Mouse (Mus musculus): Measurements from ENCODE around the gene Donson.

Donson gene

DNA sequence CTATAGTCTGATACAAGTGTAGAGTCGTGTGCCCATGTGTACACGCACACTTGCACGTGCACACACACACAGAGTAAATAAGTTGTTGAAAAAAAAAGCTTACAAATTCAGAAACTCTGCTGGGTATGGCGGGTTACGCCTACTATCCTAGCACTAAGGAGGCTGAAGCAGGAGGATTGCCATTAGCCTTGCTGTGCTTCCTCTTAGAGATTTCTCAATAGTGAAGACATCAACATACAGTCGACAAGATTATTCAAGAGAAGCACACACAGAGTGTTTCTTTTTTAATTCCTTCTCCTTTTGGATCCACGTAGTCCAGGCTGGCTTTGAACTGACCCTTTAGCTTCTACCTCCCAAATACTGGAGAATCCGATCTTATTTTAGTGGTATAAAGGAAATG, 48.4 kb downstream of the Donson start:
- DNase-seq (ENCODE audit: low read depth), result no peak

DNA sequence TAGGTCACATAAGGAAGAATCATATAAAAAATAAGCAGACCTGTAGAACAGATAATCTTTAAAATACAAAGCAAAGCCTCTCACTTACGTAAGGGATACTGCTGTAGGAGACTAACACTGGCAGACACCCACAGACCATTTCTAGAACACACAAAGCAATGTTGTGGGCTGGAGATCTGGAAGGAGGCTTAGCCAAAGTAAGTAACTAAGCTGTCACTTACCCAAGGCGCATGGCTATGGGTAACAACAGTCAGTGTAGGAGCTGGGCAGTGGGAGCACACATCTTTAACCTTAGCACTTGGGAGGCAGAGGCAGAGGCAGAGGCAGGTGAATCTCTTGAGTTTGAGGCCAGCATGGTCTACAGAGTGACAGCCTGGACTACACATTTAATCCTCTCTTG, 48.9 kb downstream of the Donson start:
- DNase-seq (ENCODE audit: low read depth), result no peak

DNA sequence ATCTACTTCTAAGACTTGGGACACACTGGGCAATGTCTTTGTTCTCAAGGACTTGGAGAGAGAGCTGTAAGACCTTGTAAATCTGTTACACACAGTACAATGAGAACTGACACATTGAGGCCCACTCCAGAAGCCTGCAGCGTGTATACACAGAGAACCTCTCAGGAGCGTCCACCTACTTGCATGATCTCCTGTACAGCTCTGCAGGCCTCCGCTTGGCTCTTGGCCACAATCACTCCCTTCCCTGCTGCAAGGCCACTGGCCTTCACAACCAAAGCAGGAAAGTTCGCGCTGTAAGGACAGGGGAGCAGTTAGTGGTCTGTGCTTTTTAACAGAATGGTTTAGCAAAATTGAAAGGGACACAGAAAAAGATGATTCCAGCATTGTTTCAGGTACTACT, 49.4 kb downstream of the Donson start:
- no peak for DNase-seq (ENCODE audit: low read depth)

DNA sequence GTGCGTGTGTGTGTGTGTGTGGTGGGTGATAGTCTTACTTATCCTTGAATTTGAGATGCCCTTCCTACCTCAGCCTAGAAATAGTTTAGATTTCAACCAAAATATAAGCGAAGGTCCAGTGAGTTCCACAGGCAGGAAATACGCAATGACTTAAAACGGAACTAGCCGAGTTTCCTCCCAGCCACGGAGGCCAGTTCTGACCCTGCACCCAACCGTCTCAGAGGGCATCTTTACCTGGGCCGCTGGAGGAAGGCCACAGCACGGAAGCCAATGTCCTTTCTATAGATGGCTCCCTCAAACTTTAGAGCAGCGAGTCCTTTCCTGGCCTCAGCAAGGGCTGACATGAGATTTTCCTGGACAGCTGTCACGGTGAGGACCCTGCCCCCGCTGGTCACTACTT, 54.9 kb downstream of the Donson start:
- DNase-seq (ENCODE audit: low read depth), result no peak

DNA sequence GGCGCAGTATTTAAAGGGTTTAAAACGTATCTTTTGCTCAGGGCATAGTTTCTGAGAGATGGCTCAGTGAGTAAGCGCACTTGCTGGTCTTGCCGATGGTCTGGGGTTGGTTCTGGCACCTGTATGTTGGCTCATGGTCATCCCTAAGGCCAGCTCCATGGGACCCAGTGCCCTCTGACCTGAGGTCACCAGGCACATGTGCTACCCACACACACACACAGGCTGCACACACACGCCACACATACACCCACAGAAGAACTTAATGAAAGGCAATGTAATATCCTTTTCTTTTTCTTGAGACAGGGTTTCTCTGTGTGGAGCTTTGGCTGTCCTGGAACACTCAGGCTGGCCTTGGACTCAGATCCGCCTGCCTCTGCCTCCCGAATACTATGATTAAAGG, 55.6 kb downstream of the Donson start:
- DNase-seq (ENCODE audit: low read depth), result no peak

DNA sequence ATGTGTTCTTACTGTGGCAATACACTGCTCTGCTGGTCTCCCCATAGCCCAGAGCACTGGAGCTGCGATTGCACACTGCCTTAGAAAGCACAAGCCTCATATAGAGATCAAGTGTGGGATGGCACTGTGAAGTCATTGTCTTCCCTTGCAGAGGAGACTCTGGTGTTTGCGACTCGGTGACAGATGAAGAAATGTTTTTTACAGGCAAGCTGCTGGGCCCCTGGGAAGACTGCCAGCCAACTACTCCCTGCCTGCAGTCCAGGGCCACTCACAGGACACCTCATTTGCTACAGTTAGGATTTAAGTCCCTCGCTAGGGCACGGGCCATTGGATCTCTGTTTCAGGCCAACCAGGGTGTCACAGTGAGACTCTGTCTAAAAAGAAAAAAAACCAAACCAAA, 56.1 kb downstream of the Donson start:
- DNase-seq (ENCODE audit: low read depth), result no peak

DNA sequence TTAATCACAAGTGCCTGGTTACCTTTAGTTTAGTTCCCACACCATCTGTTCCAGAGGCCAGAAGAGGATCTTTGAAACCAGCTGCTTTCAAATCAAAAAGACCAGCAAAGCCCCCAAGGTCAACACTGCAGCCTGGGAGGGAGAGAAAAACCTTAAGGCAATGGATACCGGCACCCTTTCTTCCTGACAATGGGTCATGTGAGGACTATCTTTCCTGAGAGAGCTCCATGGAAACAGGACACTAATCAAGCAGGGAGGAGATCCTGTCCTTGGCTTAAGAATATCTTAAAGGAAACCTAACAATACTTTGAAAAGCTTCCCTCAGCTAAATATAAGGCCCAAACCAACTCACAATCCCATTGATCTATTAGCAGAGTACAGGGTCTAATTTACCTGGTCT, 58.0 kb downstream of the Donson start:
- DNase-seq (ENCODE audit: low read depth), result no peak

DNA sequence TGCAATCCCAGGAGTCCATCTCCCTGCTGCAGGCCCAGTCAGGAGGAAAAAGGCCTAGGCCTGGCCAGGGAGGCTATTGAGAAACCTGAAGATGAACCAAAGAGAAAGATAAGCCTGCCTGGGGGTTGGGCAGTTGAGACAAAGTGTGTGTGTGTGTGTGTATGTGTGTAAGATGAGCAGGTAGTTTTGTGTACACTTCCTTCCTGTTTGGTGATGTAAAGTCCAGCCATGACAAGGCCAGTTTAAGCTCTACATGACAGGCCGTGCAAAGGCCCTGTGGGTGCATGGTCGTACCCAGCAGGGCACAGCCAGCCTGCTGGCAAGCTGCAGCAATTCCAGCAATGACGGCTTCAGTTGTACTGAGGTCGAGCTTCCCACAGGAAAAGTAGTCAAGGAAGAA, 58.8 kb downstream of the Donson start:
- DNase-seq (ENCODE audit: low read depth), result no peak

DNA sequence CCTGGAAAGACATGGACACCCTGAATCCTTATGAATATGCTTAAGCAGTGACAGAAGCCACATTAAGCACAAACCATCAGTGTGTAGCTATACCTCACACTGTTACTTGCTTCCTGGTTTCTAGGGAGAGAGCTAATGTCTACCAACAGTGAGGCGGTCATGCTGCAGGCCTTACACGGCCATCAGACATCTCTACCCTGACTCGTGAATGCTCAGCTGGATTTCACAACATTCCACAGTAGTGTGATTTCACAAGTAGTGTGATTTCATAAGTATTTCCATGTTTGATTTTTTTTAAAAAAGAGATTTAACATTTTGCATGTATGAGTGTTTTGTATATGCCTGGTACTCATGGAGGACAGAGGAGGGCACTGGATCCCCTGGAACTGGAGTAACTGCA, 59.9 kb downstream of the Donson start:
- peak; percentile 19 for DNase-seq (ENCODE audit: low read depth)

DNA sequence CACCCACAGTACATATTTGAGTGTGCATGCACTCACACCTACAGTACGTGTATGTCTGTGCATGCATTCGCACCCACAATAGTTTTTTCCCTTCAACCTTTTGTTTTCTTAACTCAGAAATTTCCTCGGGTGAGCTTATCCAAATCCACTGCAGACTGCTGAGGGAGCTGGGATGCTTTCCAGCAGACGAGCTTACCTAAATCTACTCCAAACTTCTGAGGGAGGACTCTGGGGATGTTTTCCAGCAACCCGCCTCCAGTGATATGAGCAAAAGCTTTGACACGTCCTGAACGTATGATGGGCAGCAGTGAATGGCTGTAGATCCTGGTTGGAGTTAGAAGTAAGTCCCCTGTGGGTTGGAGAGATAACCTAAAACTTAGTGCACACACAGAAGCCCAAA, 60.7 kb downstream of the Donson start:
- DNase-seq (ENCODE audit: low read depth), result no peak

Measured in NIH3T3 (cell line).